Mouse (Mus musculus) lung, adult 2 months (tissue): ENCODE data around the gene Clip3. TPM values are rescaled to one million over a fixed set of nuclear protein-coding genes. Genes with fewer than 3 reads are reported as not detected.

ENCODE experiments used
- DNase-seq: peaks from one replicate; pipeline ENCODE4 v3.0.0; 2022
- H3K4me1 ChIP-seq: fragments of 200-500 bp; 2 replicates; pipeline ENCODE4 v1.6.1; 2011; ENCODE audit warnings: low read length; ENCODE audit not compliant: control insufficient read depth, insufficient read depth
- H3K4me3 ChIP-seq: fragments of 200-500 bp; replicated peaks from 2 replicates; pipeline ENCODE3; 2011; ENCODE audit warnings: low read depth, mild to moderate bottlenecking, control low read depth, low read length; ENCODE audit errors: extremely low read depth
- CTCF ChIP-seq: fragments of 200-500 bp; IDR thresholded peaks from 2 replicates; pipeline ENCODE4 v1.5.1; 2011; ENCODE audit warnings: mild to moderate bottlenecking, low read length, control low read depth; ENCODE audit not compliant: insufficient read depth
- POLR2A ChIP-seq: fragments of 200-500 bp; IDR thresholded peaks from 2 replicates; pipeline ENCODE4 v1.6.1; 2011; ENCODE audit warnings: low read depth, mild to moderate bottlenecking, control low read depth, low read length, borderline replicate concordance; ENCODE audit errors: extremely low read depth
- WGBS: fragments of 180-500 bp; shearing (Covaris S2); methylation state at CpG from one replicate; pipeline ENCODE4 v1.1.7; 2018; 5-methylcytosine and 5-hydroxymethylcytosine counted together
- polyA plus RNA-seq: library from polyadenylated mRNA; depleted of rRNA; stranded (reverse); fragments of >200 nt; gene quantifications from 2 replicates; pipeline ENCODE4 v1.2.3, GENCODE M21; 2012; rRNA removed

The Clip3 gene
- 7.7 and 7.9 TPM in 2 replicates for polyA plus RNA-seq

DNA sequence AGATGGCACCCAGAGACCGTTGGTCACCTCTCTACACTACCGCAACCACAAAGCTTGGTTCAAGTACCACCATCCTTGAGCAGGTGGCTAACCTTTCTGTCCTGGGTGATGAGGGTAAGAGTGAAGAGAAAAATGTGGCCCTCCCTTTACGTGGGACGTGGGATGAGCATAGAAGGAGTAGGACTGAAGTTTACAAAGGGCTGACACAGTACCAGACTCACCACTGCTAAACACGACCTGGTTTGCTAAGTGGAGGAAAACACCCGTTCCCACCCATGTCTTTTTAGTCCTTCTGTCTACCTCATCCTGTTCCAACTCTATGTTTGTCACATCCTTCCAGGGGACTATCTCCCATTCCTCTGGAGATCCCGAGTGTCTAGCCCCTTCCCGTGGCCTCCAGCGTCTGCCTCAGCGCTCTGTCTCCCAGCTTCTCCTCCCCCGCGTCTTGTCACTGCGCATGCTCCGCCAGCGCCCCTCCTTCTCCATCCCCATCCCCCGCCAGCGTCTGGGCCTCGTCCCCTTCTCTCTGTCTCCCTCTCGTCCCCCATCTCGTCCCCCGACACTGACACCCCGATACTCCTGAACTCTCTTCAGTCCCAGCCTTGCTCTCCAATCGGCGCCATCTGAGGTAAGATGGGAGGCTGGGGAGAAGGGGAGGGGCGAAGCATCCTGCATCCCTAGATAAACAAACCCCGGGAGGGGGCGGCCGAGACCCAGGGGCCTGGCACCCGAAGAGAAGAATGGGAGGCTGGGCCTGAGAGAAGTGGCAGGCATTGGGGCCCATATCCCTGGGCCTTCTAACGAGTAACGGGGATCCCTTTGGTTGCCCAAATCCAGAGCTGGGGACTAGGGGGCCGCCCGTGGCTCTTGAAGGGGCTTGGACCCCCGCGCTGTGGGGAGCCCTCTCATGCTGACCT, at the start of gene Clip3:
Gene Clip3 (plus strand): TSS at position 514 of the 917 bp plus-strand sequence.
- H3K4me3 ChIP-seq: peak within 1 kb of the TSS; percentile 65
- TF ChIP-seq CTCF (no peak), POLR2A (peak; percentile 51; the same call in 1 of the 2 replicates)
- no peaks in the 10 kb centered on the region for H3K4me1 ChIP-seq
- peak; percentile 18 for DNase-seq
- WGBS: 8% methylated on average over 35 of the region's 35 CpGs

DNA sequence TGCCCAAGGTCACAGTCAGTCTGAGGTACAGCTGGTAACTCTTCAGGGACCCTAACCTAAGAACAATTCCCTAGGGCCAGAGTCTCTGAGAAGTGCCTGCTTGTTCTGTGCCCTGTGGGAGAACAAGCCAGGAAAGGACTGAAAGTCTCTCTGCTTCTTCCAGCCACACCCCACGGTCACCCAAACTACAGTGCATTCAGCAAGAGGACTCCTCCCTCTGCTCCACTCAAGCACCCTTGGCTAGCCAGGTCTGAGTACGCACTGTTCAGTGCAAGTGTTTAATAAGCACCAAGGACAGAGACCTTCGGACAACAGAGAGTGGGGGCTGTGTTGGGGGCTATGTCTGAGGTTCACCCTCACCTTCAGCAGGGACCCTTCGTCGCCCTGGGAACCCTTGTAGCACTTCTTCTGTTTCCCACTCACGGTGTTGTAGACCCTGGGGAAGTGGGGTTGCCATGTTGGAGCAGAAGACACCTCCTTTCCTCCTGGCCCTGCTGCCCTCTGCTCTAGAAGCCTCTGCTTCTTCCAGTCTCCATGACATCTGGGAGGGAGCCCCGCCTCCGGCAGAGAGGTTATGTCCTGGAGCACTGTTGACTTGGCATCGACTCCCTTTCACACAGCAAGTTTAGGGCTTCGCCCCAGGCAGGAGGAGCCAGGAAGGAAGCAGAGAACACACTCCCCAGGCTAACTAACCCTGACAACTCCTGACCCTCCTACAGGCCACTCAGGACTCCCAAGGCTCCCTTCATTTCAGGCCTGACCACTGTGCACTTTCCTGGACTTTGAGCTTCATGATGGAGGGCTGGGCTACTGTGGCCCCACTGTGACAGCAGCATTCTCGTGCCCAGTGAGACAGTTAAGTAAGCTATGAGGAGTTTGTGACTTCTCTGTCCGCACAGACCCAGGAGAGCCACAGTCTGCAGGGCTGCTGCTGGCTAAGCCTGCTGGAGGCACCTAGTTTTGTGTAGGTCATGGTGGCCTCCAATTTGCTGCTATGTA, 39.3 kb upstream of the Clip3 start:
- no peaks in the 10 kb centered on the region for H3K4me1 ChIP-seq
- TF ChIP-seq POLR2A: no peak
- TF ChIP-seq CTCF: no peak
- WGBS: 62% methylated on average over 12 of the region's 12 CpGs
- DNase-seq: peak; percentile 17
- no peak overlapping the region for H3K4me3 ChIP-seq

DNA sequence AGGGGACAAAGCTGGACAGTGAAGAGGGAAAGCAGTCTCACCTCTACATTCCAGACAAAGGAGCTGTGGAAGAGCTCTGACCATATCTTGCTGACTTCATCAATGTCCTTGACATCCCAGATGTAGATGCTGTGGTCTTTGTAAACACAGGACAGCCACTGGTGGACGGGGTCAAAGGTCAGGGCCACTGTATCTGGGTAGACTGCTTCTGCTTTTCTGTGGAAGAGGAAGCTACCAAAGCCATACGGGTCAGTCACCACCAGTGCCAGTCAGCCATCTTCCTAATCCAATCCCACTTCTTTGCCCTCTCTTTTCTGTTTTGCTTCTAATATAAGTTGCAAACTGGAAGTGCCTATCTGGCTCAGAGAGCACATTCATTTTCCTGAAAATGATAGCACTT, 26.5 kb upstream of the Clip3 start:
- Histone ChIP-seq H3K4me3 (no peak overlapping the region), H3K4me1 (no peaks in the 10 kb centered on the region)
- no peak for TF ChIP-seq POLR2A
- TF ChIP-seq CTCF: no peak
- no peak for DNase-seq
- WGBS: 58% methylated on average over 2 of the region's 2 CpGs

DNA sequence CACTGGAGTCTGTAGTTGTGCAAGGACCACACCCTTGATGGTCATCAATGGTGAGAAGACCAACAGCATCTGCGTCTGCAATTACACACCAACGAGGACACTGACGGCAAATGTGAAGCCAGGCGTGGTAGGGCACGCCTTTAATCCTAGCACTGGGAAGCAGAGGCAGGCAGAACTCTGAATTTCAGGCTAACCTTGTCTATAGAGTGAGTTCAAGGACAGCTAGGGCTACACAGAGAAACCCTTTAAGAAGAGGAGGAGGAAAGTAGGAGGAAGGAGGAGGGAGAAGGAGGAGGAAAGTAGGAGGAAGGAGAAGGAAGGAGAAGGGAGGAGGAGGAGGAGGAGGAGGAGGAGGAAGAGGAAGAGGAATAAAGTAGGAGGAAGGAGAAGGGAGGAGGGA, 26.0 kb upstream of the Clip3 start:
- 93% methylated on average over 5 of the region's 5 CpGs for WGBS
- no peak for DNase-seq

DNA sequence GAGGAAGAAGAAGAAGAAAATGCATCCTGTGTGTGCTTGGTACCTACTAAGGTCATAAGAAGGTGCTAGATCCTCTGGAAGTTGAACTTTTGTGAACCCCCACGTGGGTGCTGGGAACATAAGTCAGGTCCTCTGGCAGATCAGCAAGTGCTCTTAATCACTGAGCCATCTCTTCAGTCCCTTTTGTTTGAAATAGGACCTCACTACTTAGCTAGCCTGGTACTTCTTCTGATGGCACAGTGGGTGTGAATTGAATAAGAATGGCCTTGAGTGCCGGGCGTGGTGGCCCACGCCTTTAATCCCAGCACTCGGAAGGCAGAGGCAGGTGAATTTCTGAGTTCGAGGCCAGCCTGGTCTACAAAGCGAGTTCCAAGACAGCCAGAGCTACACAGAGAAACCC, 25.6 kb upstream of the Clip3 start:
- WGBS: 89% methylated on average over 7 of the region's 7 CpGs
- no peak for DNase-seq
- H3K4me1 ChIP-seq: no peaks in the 10 kb centered on the region
- TF ChIP-seq POLR2A: no peak
- no peak overlapping the region for H3K4me3 ChIP-seq

More for the DNA sequence above, 26.0 kb upstream of the Clip3 start:
- TF ChIP-seq POLR2A (no peak), CTCF (no peak)
- Histone ChIP-seq H3K4me1 (no peaks in the 10 kb centered on the region), H3K4me3 (no peak overlapping the region)

DNA sequence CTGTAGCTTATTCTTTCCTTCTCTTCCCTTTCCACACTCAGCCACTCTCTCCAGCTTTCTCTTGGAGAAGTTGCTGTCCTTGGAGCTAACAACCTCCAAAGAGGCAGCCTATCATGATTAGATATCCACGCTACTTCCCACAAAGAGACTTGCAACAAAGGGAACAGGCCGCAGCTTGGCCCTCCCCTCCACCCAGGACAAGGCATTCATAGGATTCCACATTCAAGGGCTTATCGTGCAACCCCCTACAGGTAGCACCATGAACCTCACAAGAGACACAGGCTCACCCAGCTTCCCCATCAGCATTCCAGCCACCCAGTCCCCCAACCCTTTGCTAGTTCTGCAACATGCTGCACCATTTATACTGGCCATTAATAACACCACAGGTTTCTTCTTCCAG, 24.7 kb upstream of the Clip3 start:
- no peaks in the 10 kb centered on the region for H3K4me1 ChIP-seq
- no peak overlapping the region for H3K4me3 ChIP-seq
- TF ChIP-seq POLR2A (no peak), CTCF (no peak)
- DNase-seq: no peak
- 73% methylated on average over 3 of the region's 3 CpGs for WGBS

DNA sequence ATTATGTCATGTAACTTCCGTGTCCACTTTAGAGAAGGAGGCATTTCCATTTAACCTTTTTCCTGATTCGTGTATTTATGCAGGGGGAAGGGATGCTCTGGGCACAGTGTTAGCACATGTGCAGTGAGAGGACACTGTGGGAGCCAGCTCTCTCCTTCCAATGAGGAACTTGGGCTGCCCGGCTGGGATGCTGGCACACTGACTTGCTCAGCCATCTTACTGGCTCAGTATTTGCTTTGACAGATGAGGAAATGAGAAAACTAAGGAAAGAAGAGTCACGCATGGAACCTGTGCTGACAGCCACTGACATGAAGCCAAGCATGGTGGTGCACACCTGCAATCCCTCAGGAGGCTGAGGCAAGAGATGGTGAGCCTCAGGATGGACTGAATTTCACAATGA, 21.9 kb upstream of the Clip3 start:
- WGBS: 82% methylated on average over 4 of the region's 4 CpGs
- H3K4me3 ChIP-seq: no peak overlapping the region
- TF ChIP-seq POLR2A (no peak), CTCF (no peak)
- DNase-seq: no peak
- no peaks in the 10 kb centered on the region for H3K4me1 ChIP-seq

DNA sequence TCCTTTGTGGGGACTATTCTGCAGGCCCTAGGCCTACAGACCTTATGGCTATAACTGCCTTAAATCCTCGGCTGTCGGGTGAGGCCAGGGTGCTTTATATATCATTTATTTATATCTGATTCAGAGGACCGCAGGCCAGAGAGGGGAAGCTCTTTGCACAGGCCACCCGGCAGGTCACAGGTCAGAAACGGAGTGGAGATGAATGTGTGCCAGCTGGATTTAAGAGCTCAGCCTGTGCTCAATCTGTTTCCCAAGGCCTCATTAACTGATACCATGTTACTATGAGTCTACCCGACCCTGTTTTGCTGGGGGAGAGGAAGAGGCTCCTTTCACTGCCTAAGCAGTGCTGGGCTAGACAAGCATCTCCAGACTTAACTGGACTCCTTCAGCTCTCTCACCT, 17.1 kb upstream of the Clip3 start:
- no peak for DNase-seq
- H3K4me1 ChIP-seq: no peaks in the 10 kb centered on the region
- 56% methylated on average over 6 of the region's 6 CpGs for WGBS
- no peak for TF ChIP-seq CTCF
- no peak for TF ChIP-seq POLR2A
- H3K4me3 ChIP-seq: no peak overlapping the region

DNA sequence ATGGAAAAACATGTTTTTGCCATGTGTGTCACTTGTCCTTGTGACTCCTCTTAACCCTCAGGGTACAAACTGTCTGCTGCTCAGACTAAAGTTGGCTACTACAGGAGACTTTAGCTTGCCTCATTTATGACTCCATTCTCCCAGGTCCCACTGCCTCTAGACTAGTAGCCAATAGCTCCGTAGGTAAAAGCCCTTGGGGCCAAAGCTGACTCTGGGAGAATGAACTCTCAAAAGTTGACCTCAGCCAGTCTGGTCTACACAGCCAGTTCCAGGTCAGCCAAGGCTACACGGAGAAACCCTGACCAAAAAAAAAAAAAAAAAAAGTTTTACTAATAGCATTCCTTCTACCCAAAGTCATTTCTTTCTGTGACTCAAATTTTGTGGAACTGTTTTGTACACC, 12.6 kb upstream of the Clip3 start:
- TF ChIP-seq CTCF: no peak
- no peak for TF ChIP-seq POLR2A
- Histone ChIP-seq H3K4me1 (no peaks in the 10 kb centered on the region), H3K4me3 (no peak overlapping the region)
- DNase-seq: no peak
- 36% methylated on average over 2 of the region's 2 CpGs for WGBS
